Mouse (Mus musculus): ENCODE data around the gene Tkt. TPM values are rescaled to one million over a fixed set of nuclear protein-coding genes. Genes with fewer than 3 reads are reported as not detected.

Gene Tkt
- polyA plus RNA-seq (2012; rRNA removed; ENCODE audit: low replicate concordance), result 502 and 506 TPM in 2 replicates

GRCm38 (mm10) chr14:30548131-30548720 lies at the start of gene Tkt:
TSS of gene Tkt (plus strand) at chr14:30548359.

Other genes with a start within 250 kb of the Tkt start
- gene Dcp1a, start 68.8 kb upstream of the Tkt start, polyA plus RNA-seq (2012; rRNA removed; ENCODE audit: low replicate concordance), result 18.2 and 32.6 TPM in 2 replicates
- gene Cacna1d, start 56.9 kb upstream of the Tkt start, polyA plus RNA-seq (2012; rRNA removed; ENCODE audit: low replicate concordance), result 1.1 and 3.3 TPM in 2 replicates
- gene Prkcd, start 77.9 kb downstream of the Tkt start, polyA plus RNA-seq (2012; rRNA removed; ENCODE audit: low replicate concordance), result 154 and 219 TPM in 2 replicates
- 4.1 and 4.6 TPM in 2 replicates for gene Rft1, start 106.0 kb downstream of the Tkt start, polyA plus RNA-seq (2012; rRNA removed; ENCODE audit: low replicate concordance)
- gene Sfmbt1, start 166.5 kb downstream of the Tkt start, polyA plus RNA-seq (2012; rRNA removed; ENCODE audit: low replicate concordance), result 0.27 and 0.34 TPM in 2 replicates

All from duodenum, adult 2 months (tissue).